Mouse (Mus musculus): Measurements from ENCODE around the gene Fgf14. TPM values are rescaled to one million over a fixed set of nuclear protein-coding genes. Genes with fewer than 3 reads are reported as not detected.

Fgf14 gene
- 0.43 and 0.60 TPM in 2 replicates for polyA plus RNA-seq (2015; fragmentation: Nextera tagmentation; extraction: Ambion mirVana)

DNA sequence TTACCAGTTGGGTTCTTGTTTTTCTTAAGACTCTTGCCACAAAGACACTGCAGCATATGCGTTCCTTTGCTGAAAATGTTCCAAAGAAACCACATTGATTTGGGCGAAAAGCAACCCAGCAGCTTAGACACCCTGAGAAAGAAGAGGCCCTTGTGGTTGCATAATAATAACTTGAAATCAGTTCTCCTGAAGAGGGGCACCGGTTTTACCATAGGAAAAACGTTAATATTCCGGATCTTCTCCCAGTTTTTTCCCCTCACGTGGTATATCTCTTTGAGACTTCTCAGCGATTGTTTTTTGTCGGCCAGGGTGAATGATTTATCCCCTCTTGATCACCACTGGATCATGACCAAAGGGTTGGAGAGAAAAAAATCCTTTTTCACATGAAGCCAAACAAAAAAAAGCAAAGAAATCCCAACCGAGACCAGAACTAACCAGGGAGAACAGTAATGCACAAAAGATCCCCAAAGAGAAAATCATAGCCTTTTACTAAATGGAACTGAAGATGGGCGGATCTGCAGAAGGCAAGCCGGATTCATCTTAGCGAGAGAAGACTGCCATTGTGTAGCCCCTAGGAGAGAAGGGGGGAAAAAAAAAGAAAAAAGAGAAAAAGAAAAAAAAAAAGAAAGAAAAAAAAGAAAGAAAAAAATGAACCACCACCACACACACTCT, at the start of gene Fgf14:
Gene Fgf14 (minus strand): TSS at position 622 of the 672 bp plus-strand sequence.
- no peaks in the 10 kb centered on the region for H3K9me3 ChIP-seq (ENCODE audit: control insufficient read depth)
- no peak within 1 kb of the TSS for H3K9ac ChIP-seq (ENCODE audit: low read depth, low read length)
- H3K4me1 ChIP-seq (replicated peaks; ENCODE audit: control insufficient read depth, insufficient read depth, low read length): no peaks in the 10 kb centered on the region
- peak within 1 kb of the TSS; percentile 64 for H3K4me2 ChIP-seq (replicated peaks; ENCODE audit: low read depth)
- H3K27me3 ChIP-seq (replicated peaks; ENCODE audit: control insufficient read depth, insufficient read depth, low read length): peaks cover 6% of the 10 kb centered on the region; the same call in 1 of the 2 replicates
- TF ChIP-seq CTCF (IDR thresholded peaks at IDR 0.05; ENCODE audit: low read depth): no peak
- H3K27ac ChIP-seq (ENCODE audit: low read depth, low read length): no peak within 1 kb of the TSS
- no peak for ATAC-seq
- H3K4me3 ChIP-seq (ENCODE audit: low read depth, low read length): peak within 1 kb of the TSS; percentile 19
- H3K36me3 ChIP-seq (ENCODE audit: control insufficient read depth, insufficient read depth): no peaks in the 10 kb centered on the region
- WGBS: 20% methylated on average over 12 of the region's 12 CpGs

DNA sequence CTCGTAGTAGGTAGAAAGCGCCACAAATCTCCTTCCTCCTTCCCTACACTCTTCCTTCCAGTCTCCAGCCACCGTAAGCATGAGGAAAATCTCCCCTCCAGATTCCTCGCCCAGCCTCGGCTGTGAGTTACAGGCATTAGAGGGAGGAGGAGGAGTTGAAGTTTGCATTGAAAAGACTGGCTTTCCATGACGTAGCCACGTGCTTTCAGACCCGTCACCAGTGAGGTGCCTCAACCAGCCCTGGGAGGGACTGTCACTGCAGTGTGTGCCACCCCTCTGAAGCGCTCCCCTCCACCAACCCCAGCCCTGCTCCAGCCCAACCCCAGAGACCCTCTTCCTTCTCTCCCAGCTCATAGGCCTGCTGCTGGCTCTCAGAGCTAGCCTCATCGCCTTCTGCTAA, 452 bp upstream of the Fgf14 start:
- Histone ChIP-seq H3K4me1 (replicated peaks; ENCODE audit: control insufficient read depth, insufficient read depth, low read length) (no peaks in the 10 kb centered on the region), H3K27me3 (replicated peaks; ENCODE audit: control insufficient read depth, insufficient read depth, low read length) (peaks cover 6% of the 10 kb centered on the region; the same call in 1 of the 2 replicates), H3K36me3 (ENCODE audit: control insufficient read depth, insufficient read depth) (no peaks in the 10 kb centered on the region), H3K27ac (ENCODE audit: low read depth, low read length) (no peak overlapping the region), H3K4me2 (replicated peaks; ENCODE audit: low read depth) (peak overlapping the region; percentile 64), H3K9ac (ENCODE audit: low read depth, low read length) (no peak overlapping the region), H3K9me3 (ENCODE audit: control insufficient read depth) (no peaks in the 10 kb centered on the region), H3K4me3 (ENCODE audit: low read depth, low read length) (peak overlapping the region; percentile 19)
- no peak for TF ChIP-seq CTCF (IDR thresholded peaks at IDR 0.05; ENCODE audit: low read depth)
- WGBS: 8% methylated on average over 10 of the region's 10 CpGs
- no peak for ATAC-seq

DNA sequence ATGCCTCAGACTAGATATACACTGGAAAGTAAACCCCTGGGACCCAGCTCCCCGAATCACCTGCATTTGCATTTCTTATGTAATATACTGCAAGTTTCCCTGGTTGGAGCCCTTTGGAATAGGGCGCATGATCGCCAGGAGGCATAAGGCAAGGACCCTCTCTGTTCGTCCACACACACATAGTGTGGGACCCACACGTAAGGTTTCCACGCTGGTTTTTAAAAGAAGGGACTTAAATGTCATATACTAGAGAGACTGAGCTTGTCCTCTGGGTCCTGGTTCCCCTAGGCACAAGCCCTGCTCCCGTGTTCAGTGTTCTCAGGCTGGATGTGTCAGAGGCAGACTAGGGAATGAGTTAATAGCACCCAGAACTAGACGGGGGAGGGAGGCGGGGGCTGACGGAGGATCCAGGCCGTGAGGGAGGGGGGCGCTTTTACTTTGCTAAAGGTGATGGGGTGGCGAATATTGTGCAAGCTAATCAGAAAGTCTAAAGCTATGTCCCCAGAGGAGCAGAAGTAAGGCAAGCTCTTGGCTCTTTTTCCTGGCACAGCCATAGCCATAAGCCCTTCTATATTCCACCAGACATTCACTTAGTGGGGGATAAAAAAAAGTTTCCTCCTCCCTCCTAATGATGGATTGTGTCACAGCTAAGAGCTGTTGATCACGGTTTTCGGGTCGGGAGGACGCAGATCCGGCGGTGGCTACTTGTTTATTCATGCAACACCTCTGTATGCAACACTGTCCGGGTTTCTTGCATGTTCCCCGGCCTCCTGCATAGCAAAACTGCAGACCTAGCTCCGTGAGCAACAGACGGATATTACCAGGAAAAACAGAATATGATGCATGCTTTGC, 1.0 kb downstream of the Fgf14 start:
- TF ChIP-seq CTCF (IDR thresholded peaks at IDR 0.05; ENCODE audit: low read depth): 0 out of 2 replicates have a peak, but pooled peaks have one; percentile 0
- 19% methylated on average over 23 of the region's 23 CpGs for WGBS
- H3K27me3 ChIP-seq (replicated peaks; ENCODE audit: control insufficient read depth, insufficient read depth, low read length): peaks cover 6% of the 10 kb centered on the region; the same call in 1 of the 2 replicates
- no peak for ATAC-seq
- H3K4me2 ChIP-seq (replicated peaks; ENCODE audit: low read depth): peak overlapping the region; percentile 64
- H3K9me3 ChIP-seq (ENCODE audit: control insufficient read depth): no peaks in the 10 kb centered on the region
- no peaks in the 10 kb centered on the region for H3K4me1 ChIP-seq (replicated peaks; ENCODE audit: control insufficient read depth, insufficient read depth, low read length)
- H3K27ac ChIP-seq (ENCODE audit: low read depth, low read length): no peak overlapping the region
- H3K36me3 ChIP-seq (ENCODE audit: control insufficient read depth, insufficient read depth): no peaks in the 10 kb centered on the region
- no peak overlapping the region for H3K9ac ChIP-seq (ENCODE audit: low read depth, low read length)
- H3K4me3 ChIP-seq (ENCODE audit: low read depth, low read length): peak overlapping the region; percentile 19

DNA sequence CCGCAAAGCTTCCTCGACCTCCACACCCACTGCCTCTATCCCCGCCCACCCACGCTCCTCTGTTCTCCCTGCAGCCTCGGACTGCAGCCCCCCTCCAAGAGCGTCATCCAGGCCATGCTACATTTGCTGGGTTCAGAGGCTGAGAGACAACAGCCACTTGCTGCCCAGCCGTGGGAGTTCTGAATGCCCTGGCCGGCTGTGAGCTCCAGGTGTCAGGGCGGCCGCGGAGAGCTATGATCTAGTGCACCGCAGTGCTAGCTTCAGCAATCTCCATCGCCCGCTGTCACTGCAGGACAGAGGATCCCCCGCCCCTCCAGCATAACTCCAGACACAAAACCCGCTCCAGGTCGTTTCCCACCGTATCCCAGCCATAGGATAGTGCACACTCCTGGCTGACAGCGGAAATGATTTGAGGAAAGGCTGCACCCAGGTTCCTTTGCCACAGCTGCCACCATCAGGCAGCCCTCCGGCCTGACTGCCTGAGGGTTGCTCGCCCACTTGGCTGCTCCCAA, 1.7 kb downstream of the Fgf14 start:
- peak; percentile 11; the same call in 1 of the 2 replicates for TF ChIP-seq CTCF (IDR thresholded peaks at IDR 0.05; ENCODE audit: low read depth)
- no peak overlapping the region for H3K9ac ChIP-seq (ENCODE audit: low read depth, low read length)

DNA sequence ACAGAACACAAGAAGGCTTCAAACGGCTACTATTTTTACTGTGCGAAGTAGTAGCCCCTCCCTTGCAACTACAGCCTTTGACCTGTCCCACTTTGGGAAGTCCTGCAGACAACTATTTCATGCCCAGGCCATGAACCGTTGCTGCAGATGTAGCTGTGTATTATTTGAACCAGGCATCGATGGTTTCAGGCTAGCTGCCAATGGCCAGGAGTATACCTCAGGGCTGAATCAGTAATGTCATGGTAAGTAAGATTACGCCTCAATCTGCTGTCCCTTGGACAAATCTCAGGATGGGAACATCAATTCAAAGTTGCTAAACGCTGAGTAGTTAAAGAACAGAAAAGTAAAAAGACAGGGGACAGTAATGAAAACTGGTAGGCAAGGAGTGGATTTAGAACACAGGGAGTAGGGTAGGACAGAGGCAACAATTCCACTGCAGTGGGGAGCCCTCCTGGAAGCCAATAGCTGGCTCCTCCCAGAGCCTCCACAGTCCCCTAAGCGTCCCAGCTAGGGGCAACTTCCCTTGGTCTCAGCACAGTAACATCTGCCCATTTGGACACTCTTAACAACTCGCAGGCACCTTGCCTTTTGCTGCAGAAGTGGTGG, 2.3 kb downstream of the Fgf14 start:
- H3K4me2 ChIP-seq (replicated peaks; ENCODE audit: low read depth): peak overlapping the region; percentile 64
- no peaks in the 10 kb centered on the region for H3K9me3 ChIP-seq (ENCODE audit: control insufficient read depth)
- H3K4me3 ChIP-seq (ENCODE audit: low read depth, low read length): peak overlapping the region; percentile 19
- peaks cover 6% of the 10 kb centered on the region; the same call in 1 of the 2 replicates for H3K27me3 ChIP-seq (replicated peaks; ENCODE audit: control insufficient read depth, insufficient read depth, low read length)
- 44% methylated on average over 8 of the region's 8 CpGs for WGBS
- TF ChIP-seq CTCF (IDR thresholded peaks at IDR 0.05; ENCODE audit: low read depth): no peak
- ATAC-seq: no peak
- H3K27ac ChIP-seq (ENCODE audit: low read depth, low read length): no peak overlapping the region
- no peak overlapping the region for H3K9ac ChIP-seq (ENCODE audit: low read depth, low read length)
- H3K4me1 ChIP-seq (replicated peaks; ENCODE audit: control insufficient read depth, insufficient read depth, low read length): no peaks in the 10 kb centered on the region
- H3K36me3 ChIP-seq (ENCODE audit: control insufficient read depth, insufficient read depth): no peaks in the 10 kb centered on the region

More for the DNA sequence above, 1.7 kb downstream of the Fgf14 start:
- no peaks in the 10 kb centered on the region for H3K36me3 ChIP-seq (ENCODE audit: control insufficient read depth, insufficient read depth)
- peak overlapping the region; percentile 19 for H3K4me3 ChIP-seq (ENCODE audit: low read depth, low read length)
- H3K4me1 ChIP-seq (replicated peaks; ENCODE audit: control insufficient read depth, insufficient read depth, low read length): no peaks in the 10 kb centered on the region
- H3K9me3 ChIP-seq (ENCODE audit: control insufficient read depth): no peaks in the 10 kb centered on the region
- peak overlapping the region; percentile 64 for H3K4me2 ChIP-seq (replicated peaks; ENCODE audit: low read depth)
- no peak overlapping the region for H3K27ac ChIP-seq (ENCODE audit: low read depth, low read length)
- 2% methylated on average over 21 of the region's 21 CpGs for WGBS
- no peak for ATAC-seq
- peaks cover 6% of the 10 kb centered on the region; the same call in 1 of the 2 replicates for H3K27me3 ChIP-seq (replicated peaks; ENCODE audit: control insufficient read depth, insufficient read depth, low read length)
